Mouse (Mus musculus) limb, embryonic 14.5 days (tissue): ENCODE measurements around the gene Dcn. TPM values are rescaled to one million over a fixed set of nuclear protein-coding genes. Genes with fewer than 3 reads are reported as not detected.

ENCODE experiments used
- ATAC-seq: fragments of 200-750 bp; cut with Nextera tagmentation; 2 replicates; pipeline ENCODE4 v1.8.0; 2017; ENCODE audit warnings: low read depth, moderate number of reproducible peaks, moderate TSS enrichment; ENCODE audit not compliant: low FRiP score
- DNase-seq: peaks from one replicate; pipeline ENCODE4 v3.0.0-alpha.2; 2015; ENCODE audit warnings: low spot score
- H3K27ac ChIP-seq: fragments of 300-500 bp; sonication (generic); replicated peaks from 2 replicates; pipeline ENCODE4 v1.5.1; 2014; ENCODE audit warnings: low read depth, mild to moderate bottlenecking, low read length, moderate library complexity, mixed read lengths
- H3K27me3 ChIP-seq: fragments of 300-500 bp; sonication (generic); 2 replicates; pipeline ENCODE4 v1.6.1; 2014; ENCODE audit warnings: low read length, mixed read lengths; ENCODE audit not compliant: control insufficient read depth, insufficient read depth
- H3K36me3 ChIP-seq: fragments of 300-500 bp; sonication (generic); 2 replicates; pipeline ENCODE4 v1.6.1; 2014; ENCODE audit warnings: mild to moderate bottlenecking, low read length, moderate library complexity, mixed read lengths; ENCODE audit not compliant: control insufficient read depth, insufficient read depth
- H3K4me1 ChIP-seq: fragments of 300-500 bp; sonication (generic); 2 replicates; pipeline ENCODE4 v1.6.1; 2014; ENCODE audit warnings: antibody characterized with exemption, low read length, mixed read lengths; ENCODE audit not compliant: control insufficient read depth, insufficient read depth
- H3K4me2 ChIP-seq: fragments of 300-500 bp; sonication (generic); replicated peaks from 2 replicates; pipeline ENCODE4 v1.6.1; 2014; ENCODE audit warnings: low read depth, mild to moderate bottlenecking, low read length, moderate library complexity; ENCODE audit not compliant: severe bottlenecking
- H3K4me3 ChIP-seq: fragments of 300-500 bp; sonication (generic); replicated peaks from 2 replicates; pipeline ENCODE4 v1.5.1; 2014; ENCODE audit warnings: low read length
- H3K9ac ChIP-seq: fragments of 300-500 bp; sonication (generic); 2 replicates; pipeline ENCODE4 v1.6.1; 2014; ENCODE audit warnings: mild to moderate bottlenecking, low read depth, low read length, moderate library complexity; ENCODE audit not compliant: severe bottlenecking
- H3K9me3 ChIP-seq: fragments of 300-500 bp; sonication (generic); 2 replicates; pipeline ENCODE4 v1.6.1; 2016; ENCODE audit warnings: low read length; ENCODE audit not compliant: control insufficient read depth
- POLR2A ChIP-seq: fragments of 200-500 bp; IDR thresholded peaks from 2 replicates; pipeline ENCODE4 v1.8.0; 2012; ENCODE audit warnings: inconsistent platforms, mild to moderate bottlenecking, moderate library complexity, borderline replicate concordance; ENCODE audit not compliant: insufficient read depth, insufficient read length; ENCODE audit errors: extremely low read depth
- WGBS: fragments of 180-500 bp; shearing (Covaris S2); extraction: QIAGEN DNeasy Blood & Tissue Kit; methylation state at CpG from one replicate; pipeline ENCODE4 v1.1.7; 2014; 5-methylcytosine and 5-hydroxymethylcytosine counted together
- polyA plus RNA-seq, 2 experiments: library from polyadenylated mRNA; depleted of rRNA in 1 of 2; stranded (reverse) in 1 of 2; unstranded in 1 of 2; fragments of >200 nt; fragmentation: Nextera tagmentation in 1 of 2; extraction: Ambion mirVana in 1 of 2; gene quantifications; 2 replicates each; pipeline versions ENCODE4 v1.2.1 to v1.2.3; 2012 to 2014

Gene Dcn
- polyA plus RNA-seq, 2 experiments: 512 to 758 TPM

- Histone ChIP-seq H3K9me3 (no peaks in the 10 kb centered on the region), H3K4me1 (no peaks in the 10 kb centered on the region), H3K27me3 (no peaks in the 10 kb centered on the region), H3K4me2 (no peak overlapping the region), H3K27ac (no peak overlapping the region), H3K9ac (no peak overlapping the region), H3K4me3 (no peak overlapping the region), H3K36me3 (no peaks in the 10 kb centered on the region)
- peak; percentile 67 for DNase-seq
- TF ChIP-seq POLR2A: no peak
- WGBS: 26% methylated on average over 2 of the region's 2 CpGs
- peak; percentile 71 for ATAC-seq
Observed at GRCm38 (mm10) chr10:97536921-97537320, 57.5 kb downstream of the Dcn start.

- Histone ChIP-seq H3K36me3 (no peaks in the 10 kb centered on the region), H3K9ac (no peak overlapping the region), H3K27ac (no peak overlapping the region), H3K9me3 (no peaks in the 10 kb centered on the region), H3K4me3 (no peak overlapping the region), H3K27me3 (no peaks in the 10 kb centered on the region), H3K4me2 (no peak overlapping the region), H3K4me1 (no peaks in the 10 kb centered on the region)
- no peak for DNase-seq
- no peak for TF ChIP-seq POLR2A
- no peak for ATAC-seq
- WGBS: 79% methylated on average over 4 of the region's 4 CpGs
Observed at GRCm38 (mm10) chr10:97538202-97538601, 58.8 kb downstream of the Dcn start.

DNA sequence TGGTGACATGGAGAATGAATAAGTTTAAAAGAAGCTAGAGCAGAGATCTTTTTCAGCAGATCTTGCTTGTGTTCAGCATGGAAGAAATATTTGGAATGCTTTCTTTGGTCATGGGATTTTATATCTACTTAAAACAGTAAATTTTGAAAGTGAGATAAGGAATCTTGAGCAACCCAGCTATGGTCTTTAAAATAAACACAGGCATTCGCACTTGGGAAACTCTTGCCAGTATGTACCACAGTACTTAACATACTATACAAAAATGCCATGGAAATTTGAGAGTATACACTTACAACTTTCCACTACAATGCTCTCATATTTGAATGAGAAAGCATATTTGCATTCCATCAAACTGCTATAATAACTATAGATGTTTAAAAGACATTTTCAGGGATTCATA lies 68.3 kb downstream of the Dcn start:
- Histone ChIP-seq H3K4me1 (no peaks in the 10 kb centered on the region), H3K27ac (no peak overlapping the region), H3K9ac (no peak overlapping the region), H3K36me3 (no peaks in the 10 kb centered on the region), H3K4me2 (no peak overlapping the region), H3K4me3 (no peak overlapping the region), H3K27me3 (no peaks in the 10 kb centered on the region), H3K9me3 (no peaks in the 10 kb centered on the region)
- no peak for TF ChIP-seq POLR2A
- 86% methylated on average over 1 of the region's 1 CpGs for WGBS
- DNase-seq (no peak), ATAC-seq (no peak)

- peaks cover 7% of the 10 kb centered on the region; the same call in 1 of the 2 replicates for H3K36me3 ChIP-seq
- peak within 1 kb of the TSS; percentile 43 for H3K9ac ChIP-seq
- DNase-seq (peak; percentile 82), ATAC-seq (peak; percentile 90)
- TF ChIP-seq POLR2A: no peak
- H3K4me2 ChIP-seq: peak within 1 kb of the TSS; percentile 43
- WGBS: 16% methylated on average over 10 of the region's 10 CpGs
- peak within 1 kb of the TSS; percentile 84 for H3K27ac ChIP-seq
- no peaks in the 10 kb centered on the region for H3K9me3 ChIP-seq
- peaks cover 14% of the 10 kb centered on the region for H3K4me1 ChIP-seq
- no peaks in the 10 kb centered on the region for H3K27me3 ChIP-seq
- H3K4me3 ChIP-seq: peak within 1 kb of the TSS; percentile 26
Observed at GRCm38 (mm10) chr10:97564957-97565856, 85.8 kb downstream of the Dcn start, which contains the start of gene Lum. Lum (plus strand) TSS chr10:97565128.

GRCm38 (mm10) chr10:97567489-97568135 lies 88.2 kb downstream of the Dcn start:
- Histone ChIP-seq H3K4me2 (peak overlapping the region; percentile 31; the same call in 1 of the 2 replicates), H3K27ac (peak overlapping the region; percentile 84; the same call in 1 of the 2 replicates), H3K27me3 (no peaks in the 10 kb centered on the region), H3K36me3 (peaks cover 7% of the 10 kb centered on the region; the same call in 1 of the 2 replicates), H3K9ac (0 out of 2 replicates have a peak overlapping the region, but pooled peaks have one; percentile 17), H3K4me1 (peaks cover 14% of the 10 kb centered on the region), H3K9me3 (no peaks in the 10 kb centered on the region), H3K4me3 (peak overlapping the region; percentile 26)
- WGBS: 46% methylated on average over 8 of the region's 8 CpGs
- peak; percentile 30 for DNase-seq
- no peak for ATAC-seq
- TF ChIP-seq POLR2A: no peak

Other genes with a start within 250 kb of the Dcn start
- 402 and 410 TPM in 2 replicates for gene Lum, start 85.5 kb downstream of the Dcn start, polyA plus RNA-seq (2012; rRNA removed)
- 586 and 602 TPM in 2 replicates for gene Lum, start 85.5 kb downstream of the Dcn start, polyA plus RNA-seq (2014; fragmentation: Nextera tagmentation; extraction: Ambion mirVana)
- 119 and 122 TPM in 2 replicates for gene Kera, start 127.3 kb downstream of the Dcn start, polyA plus RNA-seq (2012; rRNA removed)
- 151 and 180 TPM in 2 replicates for gene Kera, start 127.3 kb downstream of the Dcn start, polyA plus RNA-seq (2014; fragmentation: Nextera tagmentation; extraction: Ambion mirVana)
- 78.1 and 79.8 TPM in 2 replicates for gene Epyc, start 164.5 kb downstream of the Dcn start, polyA plus RNA-seq (2012; rRNA removed)
- gene Epyc, start 164.5 kb downstream of the Dcn start, polyA plus RNA-seq (2014; fragmentation: Nextera tagmentation; extraction: Ambion mirVana): 25.6 and 38.4 TPM in 2 replicates
- not detected in 2 replicates for gene Ccer1, start 213.4 kb downstream of the Dcn start, polyA plus RNA-seq (2012; rRNA removed)
- gene Ccer1, start 213.4 kb downstream of the Dcn start, polyA plus RNA-seq (2014; fragmentation: Nextera tagmentation; extraction: Ambion mirVana): not detected in 2 replicates
- gene C030005K15Rik, start 247.1 kb downstream of the Dcn start, polyA plus RNA-seq (2012; rRNA removed): not detected in 2 replicates
- gene C030005K15Rik, start 247.1 kb downstream of the Dcn start, polyA plus RNA-seq (2014; fragmentation: Nextera tagmentation; extraction: Ambion mirVana): not detected in 2 replicates